ENCODE assay signal across 15 mouse cellular contexts in the genomic region with DNA sequence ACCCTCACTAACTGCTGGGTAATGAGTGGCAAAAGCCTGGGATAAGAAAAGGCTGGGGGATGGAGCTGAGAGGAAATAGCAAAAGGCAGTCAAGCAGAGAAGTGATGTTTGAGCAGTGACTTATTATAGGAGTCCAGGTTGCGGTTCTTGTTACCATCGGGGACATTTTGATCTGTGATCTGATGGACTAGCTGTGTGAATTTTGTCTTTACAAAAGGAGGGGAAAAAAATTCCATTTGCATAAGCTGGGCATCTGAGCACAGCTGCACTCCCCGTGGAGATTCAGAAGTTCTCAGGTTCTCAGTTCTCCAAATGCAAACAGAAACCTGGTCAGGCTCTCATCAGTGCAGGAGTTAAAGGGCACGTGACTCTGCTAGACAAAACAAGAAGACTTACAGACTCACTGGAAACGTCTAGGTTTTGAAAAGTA. TPM values are rescaled to one million over a fixed set of nuclear protein-coding genes. Genes with fewer than 3 reads are reported as not detected.
DNase-seq lines count a peak whose midpoint lies in the region; ATAC-seq and TF ChIP-seq lines count a peak whose summit lies in the region.
"Had no signal": no experiment of that assay in that cellular context is flagged by ENCODE, and none has a peak within 500 bp of the region (broad histone marks: within the 10 kb centered on the region; RNA-seq: fewer than 3 reads in every experiment).

No protein-coding gene starts in this region.

- 27% methylated on average over 5 of the region's 5 CpGs for WGBS in limb, embryonic 11.5 days

- H3K9ac ChIP-seq in CH12.LX (ENCODE audit: insufficient read depth, low read depth) = no peak overlapping the region
- H3K9ac ChIP-seq in limb, embryonic 11.5 days (ENCODE audit: low read length) = no peak overlapping the region; the same call in 1 of the 2 replicates

- DNase-seq in B cell, adult 2 months = peak; percentile 35 to 36
- peak; percentile 95 for DNase-seq in CH12.LX (ENCODE audit: extremely low read depth)
- DNase-seq in kidney, adult 11 months = peak; percentile 74
- peak; percentile 28 for DNase-seq in limb, embryonic 11.5 days (ENCODE audit: low spot score)
- DNase-seq in right cerebral cortex, postnatal 14 days = no peak
- DNase-seq in thymus, adult 18-20 months = no peak
- DNase-seq: cerebellum, adult 2 months; gastrocnemius, postnatal 25 days; left cerebral cortex, postnatal 4 days; right cerebral cortex, adult 18-20 months had no signal

- no peak overlapping the region; the same call in 1 of the 2 replicates for H3K4me2 ChIP-seq in CH12.LX (ENCODE audit: insufficient read depth, low read depth, poor library complexity, severe bottlenecking)
- H3K4me2 ChIP-seq in limb, embryonic 11.5 days (ENCODE audit: low read depth, severe bottlenecking) = no peak overlapping the region

- H3K4me1 ChIP-seq in CH12.LX (ENCODE audit: control insufficient read depth in 1 of 2, insufficient read depth in 2 of 2) = peaks cover 0 to 34% of the 10 kb centered on the region in 2 experiments; a peak in 2 of 4 replicates
- H3K4me1 ChIP-seq in limb, embryonic 11.5 days (ENCODE audit: control insufficient read depth, insufficient read depth, low read length) = peaks cover 15% of the 10 kb centered on the region

- no peaks in the 10 kb centered on the region for H3K9me3 ChIP-seq in CH12.LX (replicated peaks; ENCODE audit: low read length)
- no peaks in the 10 kb centered on the region for H3K9me3 ChIP-seq in limb, embryonic 11.5 days (ENCODE audit: control insufficient read depth, low read length)

- no peaks in the 10 kb centered on the region for H3K36me3 ChIP-seq in CH12.LX (replicated peaks in 1 of 2; ENCODE audit: control insufficient read depth in 1 of 2, insufficient read depth in 1 of 2, low read length in 1 of 2)
- no peaks in the 10 kb centered on the region for H3K36me3 ChIP-seq in limb, embryonic 11.5 days (ENCODE audit: control insufficient read depth, insufficient read depth, low read length)

- no peak for ATAC-seq in limb, embryonic 11.5 days (ENCODE audit: insufficient number of reproducible peaks, low FRiP score, low TSS enrichment, low read depth)
- ATAC-seq in CD4-positive, CD25-positive, alpha-beta regulatory T cell, adult 4 months = no peak

- TF ChIP-seq RAD21 in CH12.LX (IDR thresholded peaks at IDR 0.05; ENCODE audit: low read depth, low read length) = no peak; the same call in 1 of the 2 replicates

- TF ChIP-seq CTCF in CH12.LX (conservative IDR thresholded peaks at IDR 0.05 in 1 of 2, IDR thresholded peaks at IDR 0.05 in 1 of 2; ENCODE audit: low read depth in 2 of 2, low read length in 2 of 2) = no peak

- H3K27ac ChIP-seq in CH12.LX (ENCODE audit: insufficient read depth, low read depth) = no peak overlapping the region
- 0 out of 2 replicates have a peak overlapping the region, but pooled peaks have one; percentile 8 for H3K27ac ChIP-seq in limb, embryonic 11.5 days (replicated peaks; ENCODE audit: low read depth, low read length)

- H3K27me3 ChIP-seq in CH12.LX (replicated peaks) = no peaks in the 10 kb centered on the region
- no peaks in the 10 kb centered on the region for H3K27me3 ChIP-seq in limb, embryonic 11.5 days (ENCODE audit: control insufficient read depth, insufficient read depth, low read length)

- dilution Hi-C loops in CH12.LX (cut with MboI; ENCODE audit: extremely low pct_ligation_motif_present, extremely low pct_unique_long_range_greater_than_20kb, low sequenced_read_pairs) = no loop called here

- no peak overlapping the region for H3K4me3 ChIP-seq in CH12.LX (replicated peaks in 1 of 3; ENCODE audit: low read depth in 2 of 3, low read length in 2 of 3, poor library complexity in 1 of 3)
- H3K4me3 ChIP-seq in limb, embryonic 11.5 days (ENCODE audit: low read depth, low read length) = no peak overlapping the region

- peak; percentile 84 for TF ChIP-seq EP300 in CH12.LX (IDR thresholded peaks at IDR 0.05; ENCODE audit: low read length)

- no peaks in the 10 kb centered on the region for H3K79me2 ChIP-seq in CH12.LX (replicated peaks; ENCODE audit: control insufficient read depth, extremely low read depth, insufficient read depth, poor library complexity, severe bottlenecking)

- TF ChIP-seq POLR2A in CH12.LX (IDR thresholded peaks at IDR 0.05; ENCODE audit: low read depth, low read length) = no peak

- in situ Hi-C loops in CH12.LX (cut with MboI; ENCODE audit: low pct_ligation_motif_present, low pct_unique_long_range_greater_than_20kb, low sequenced_read_pairs) = no loop called here

TF ChIP-seq in CH12.LX, 34 proteins besides CTCF, POLR2A, EP300 and RAD21:
- no peak for TF ChIP-seq MEF2A (IDR thresholded peaks at IDR 0.05; ENCODE audit: borderline replicate concordance, low read depth, low read length)
- peak; percentile 34; the same call in 1 of the 2 replicates for TF ChIP-seq CHD2 (IDR thresholded peaks at IDR 0.05; ENCODE audit: low read length)
- TF ChIP-seq ZNF384 (IDR thresholded peaks at IDR 0.05; ENCODE audit: low read depth, low read length) = peak; percentile 75
- TF ChIP-seq ZKSCAN1 (IDR thresholded peaks at IDR 0.05; ENCODE audit: borderline replicate concordance, low read depth, low read length) = no peak
- TF ChIP-seq UBTF (IDR thresholded peaks at IDR 0.05; ENCODE audit: low read depth, low read length) = no peak
- TF ChIP-seq JUND (conservative IDR thresholded peaks at IDR 0.05; ENCODE audit: low read depth, low read length) = no peak
- peak; percentile 95 for TF ChIP-seq BHLHE40 (IDR thresholded peaks at IDR 0.05; ENCODE audit: low read depth, low read length)
- peak; percentile 85 for TF ChIP-seq USF2 (conservative IDR thresholded peaks at IDR 0.05; ENCODE audit: low read depth, low read length)
- peak; percentile 87 for TF ChIP-seq ETS1 (conservative IDR thresholded peaks at IDR 0.05; ENCODE audit: low read depth, low read length)
- TF ChIP-seq ZMIZ1 (IDR thresholded peaks at IDR 0.05; ENCODE audit: low read depth, low read length) = no peak
- TF ChIP-seq E2F4 (IDR thresholded peaks at IDR 0.05; ENCODE audit: insufficient replicate concordance, low read depth, low read length) = no peak
- TF ChIP-seq SIN3A (IDR thresholded peaks at IDR 0.05; ENCODE audit: low read length) = no peak; the same call in 1 of the 2 replicates
- TF ChIP-seq TCF12 (IDR thresholded peaks at IDR 0.05; ENCODE audit: low read depth, low read length) = peak; percentile 68
- TF ChIP-seq ZC3H11A (IDR thresholded peaks at IDR 0.05; ENCODE audit: low read depth, low read length) = no peak
- peak; percentile 84 for TF ChIP-seq MAX (IDR thresholded peaks at IDR 0.05; ENCODE audit: low read length)
- peak; percentile 81 for TF ChIP-seq USF1 (IDR thresholded peaks at IDR 0.05; ENCODE audit: low read depth, low read length)
- no peak for TF ChIP-seq MXI1 (IDR thresholded peaks at IDR 0.05; ENCODE audit: low read depth, low read length)
- TF ChIP-seq PAX5 (IDR thresholded peaks at IDR 0.05; ENCODE audit: low read length) = no peak
- TF ChIP-seq GABPA (IDR thresholded peaks at IDR 0.05; ENCODE audit: insufficient replicate concordance, low read depth, low read length) = no peak
- TF ChIP-seq IRF4 (IDR thresholded peaks at IDR 0.05; ENCODE audit: low read depth, low read length) = 0 out of 2 replicates have a peak, but pooled peaks have one; percentile 51
- no peak for TF ChIP-seq TBP (conservative IDR thresholded peaks at IDR 0.05; ENCODE audit: low read depth, low read length)
- TF ChIP-seq MAFK (IDR thresholded peaks at IDR 0.05; ENCODE audit: insufficient replicate concordance, low read length) = 0 out of 2 replicates have a peak, but pooled peaks have one; percentile 8
- TF ChIP-seq CHD1 (IDR thresholded peaks at IDR 0.05; ENCODE audit: low read depth, low read length) = no peak

RNA-seq across cellular contexts. Expression of a gene that starts 6.2 kb away (rescaled TPM):
- not detected in 2 replicates for total RNA-seq in CH12.LX (2012; rRNA removed)
- not detected in 2 replicates for total RNA-seq in CH12.LX (2014; rRNA removed)
- polyA plus RNA-seq in CH12.LX (2012; ENCODE audit: insufficient read length, low read depth) = not detected in 2 replicates
- 0.15 TPM in 1 of 2 replicates, not detected in the other for polyA plus RNA-seq in limb, embryonic 11.5 days (2014; fragmentation: Nextera tagmentation; extraction: Ambion mirVana)
- polyA plus RNA-seq in CD4-positive, CD25-positive, alpha-beta regulatory T cell, adult 4 months (2017; shearing (Covaris generic)) = under 1 TPM; 0.27 to 0.73 TPM
- total RNA-seq: gastrocnemius, postnatal 25 days; megakaryocyte progenitor cell, adult 5-6 weeks had no signal
- polyA plus RNA-seq: heart, postnatal 0 days; neural tube, embryonic 11.5 days; testis, adult 2 months had no signal

Comparison
In these comparisons a context has a peak if more than half of its experiments do, and no peak if none do; other contexts are left out.
1. DNase-seq: peak in B cell, adult 2 months (2 of 2), CH12.LX (single experiment), kidney, adult 11 months (single experiment) and limb, embryonic 11.5 days (single experiment); none in right cerebral cortex, postnatal 14 days (single experiment) and thymus, adult 18-20 months (0 of 2).